Comparison of ENCODE assay signal across 8 mouse cellular contexts in the genomic region with DNA sequence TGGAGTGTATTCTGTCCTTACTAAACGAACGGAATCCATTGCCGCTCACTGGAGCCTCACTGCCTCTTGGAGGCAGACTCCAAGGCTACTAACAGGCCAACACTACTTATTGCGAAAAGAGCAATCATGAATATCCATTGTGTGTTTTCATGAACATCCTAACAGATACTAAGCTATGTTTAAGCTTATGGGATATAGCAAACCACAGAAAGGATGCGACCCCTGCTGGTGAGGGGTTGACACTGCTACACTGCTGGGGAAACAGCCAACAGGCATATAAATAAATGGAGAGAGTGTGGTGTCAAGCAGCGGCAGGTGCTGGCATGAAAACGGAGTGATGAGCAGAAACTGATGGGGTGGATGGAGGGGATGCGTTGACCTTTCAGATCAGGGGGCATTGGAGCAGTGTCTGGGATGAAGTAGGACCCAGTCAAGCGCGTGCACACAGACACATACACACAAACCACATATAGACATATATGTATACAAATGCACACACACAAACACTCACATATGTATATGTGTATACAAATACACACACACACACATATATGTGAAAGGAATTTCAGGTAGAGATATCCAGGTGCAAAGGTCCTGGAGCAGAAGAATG. TPM values are rescaled to one million over a fixed set of nuclear protein-coding genes. Genes with fewer than 3 reads are reported as not detected.
DNase-seq lines count a peak whose midpoint lies in the region; ATAC-seq and TF ChIP-seq lines count a peak whose summit lies in the region.

No protein-coding gene starts in this region.

- H3K4me1 ChIP-seq in heart, embryonic 11.5 days (ENCODE audit: control insufficient read depth, insufficient read depth, low read length): peaks cover 16% of the 10 kb centered on the region
- no peaks in the 10 kb centered on the region; the same call in 1 of the 2 replicates for H3K4me1 ChIP-seq in bone marrow, adult 2 months (ENCODE audit: control insufficient read depth, insufficient read depth, low read length)
- no peaks in the 10 kb centered on the region for H3K4me1 ChIP-seq in embryonic fibroblast, embryonic 13.5 days (ENCODE audit: control insufficient read depth, insufficient read depth, low read length)

- no peaks in the 10 kb centered on the region for H3K36me3 ChIP-seq in heart, embryonic 11.5 days (ENCODE audit: control insufficient read depth, insufficient read depth, low read length)

- 63% methylated on average over 10 of the region's 10 CpGs for WGBS in heart, embryonic 11.5 days (ENCODE audit: insufficient replicate concordance)
- WGBS in bone marrow, adult 2 months: 64% methylated on average over 10 of the region's 10 CpGs
- WGBS in large intestine, adult 2 months: 62% methylated on average over 10 of the region's 10 CpGs

- H3K27me3 ChIP-seq in heart, embryonic 11.5 days (ENCODE audit: control insufficient read depth, insufficient read depth, low read length): no peaks in the 10 kb centered on the region

- peak; percentile 82 for TF ChIP-seq CTCF in bone marrow, adult 2 months (IDR thresholded peaks at IDR 0.05; ENCODE audit: control insufficient read depth, insufficient read depth, low read length)
- peak; percentile 56; the same call in 1 of the 2 replicates for TF ChIP-seq CTCF in embryonic fibroblast, embryonic 13.5 days (IDR thresholded peaks at IDR 0.05; ENCODE audit: borderline replicate concordance, insufficient read depth, low read length)

- no peak overlapping the region for H3K9ac ChIP-seq in heart, embryonic 11.5 days (ENCODE audit: low read depth, low read length)

- H3K9me3 ChIP-seq in heart, embryonic 11.5 days (replicated peaks; ENCODE audit: control insufficient read depth, low read length): no peaks in the 10 kb centered on the region

- no peak for TF ChIP-seq POLR2A in bone marrow, adult 2 months (IDR thresholded peaks at IDR 0.05; ENCODE audit: borderline replicate concordance, control insufficient read depth, low read depth, low read length)
- no peak for TF ChIP-seq POLR2A in embryonic fibroblast, embryonic 13.5 days (IDR thresholded peaks at IDR 0.05; ENCODE audit: low read depth, low read length)

- no peak for ATAC-seq in heart, embryonic 11.5 days (replicated peaks; ENCODE audit: insufficient number of reproducible peaks, low FRiP score, low TSS enrichment)

- intact Hi-C loops in heart, postnatal 14 days (cut with DNase I): loop anchor here (5.0 kb wide), 1 partner anchor 604 kb away; no protein-coding TSS in a partner anchor

- no peak overlapping the region for H3K4me3 ChIP-seq in heart, embryonic 11.5 days (ENCODE audit: low read depth, low read length)
- no peak overlapping the region for H3K4me3 ChIP-seq in bone marrow, adult 2 months (replicated peaks; ENCODE audit: control insufficient read depth, low read depth, low read length)
- no peak overlapping the region for H3K4me3 ChIP-seq in embryonic fibroblast, embryonic 13.5 days (ENCODE audit: insufficient read depth, low read length)

- DNase-seq in heart, adult 11 months: peak; percentile 94
- DNase-seq in heart, postnatal 14 days: peak; percentile 53 to 68
- DNase-seq in large intestine, adult 2 months (ENCODE audit: low read depth, low spot score): peak; percentile 22
- peak; percentile 52 to 70 for DNase-seq in lung, postnatal 4 days
- DNase-seq in right cerebral cortex, postnatal 4 days: peak; percentile 66

- H3K27ac ChIP-seq in heart, embryonic 11.5 days (ENCODE audit: low read depth, low read length): no peak overlapping the region
- no peak overlapping the region for H3K27ac ChIP-seq in bone marrow, adult 2 months (ENCODE audit: control insufficient read depth, insufficient read depth, low read depth, low read length, poor library complexity)
- H3K27ac ChIP-seq in embryonic fibroblast, embryonic 13.5 days (ENCODE audit: insufficient read depth, low read length): no peak overlapping the region; the same call in 1 of the 2 replicates

- no peak overlapping the region for H3K4me2 ChIP-seq in heart, embryonic 11.5 days

RNA-seq across cellular contexts. Expression of gene Aox1, which starts 1.5 kb away (rescaled TPM):
- 0.34 and 0.39 TPM in 2 replicates for polyA plus RNA-seq in heart, embryonic 11.5 days (2014; fragmentation: Nextera tagmentation; extraction: Ambion mirVana)
- 0.30 TPM in 1 of 2 replicates, not detected in the other for polyA plus RNA-seq in bone marrow, adult 2 months (2011; ENCODE audit: insufficient read depth, insufficient read length, low replicate concordance, missing spikeins)
- polyA plus RNA-seq in embryonic fibroblast, embryonic 13.5 days (2011; ENCODE audit: insufficient read length, low read depth, missing spikeins): 4.1 and 5.2 TPM in 2 replicates
- 1 to 10 TPM; 3.9 to 6.5 TPM for total RNA-seq in heart, postnatal 14 days (2021)
- polyA plus RNA-seq in large intestine, adult 2 months (2012; rRNA removed): 0.47 and 0.62 TPM in 2 replicates

RNA-seq across cellular contexts. Expression of gene Kctd18, which starts 12.5 kb away (rescaled TPM):
- polyA plus RNA-seq in heart, embryonic 11.5 days (2014; fragmentation: Nextera tagmentation; extraction: Ambion mirVana): 11.1 and 11.5 TPM in 2 replicates
- 8.2 and 8.8 TPM in 2 replicates for polyA plus RNA-seq in bone marrow, adult 2 months (2011; ENCODE audit: insufficient read depth, insufficient read length, low replicate concordance, missing spikeins)
- polyA plus RNA-seq in embryonic fibroblast, embryonic 13.5 days (2011; ENCODE audit: insufficient read length, low read depth, missing spikeins): 18.7 and 19.2 TPM in 2 replicates
- 1 to 10 TPM; 6.4 to 7.2 TPM for total RNA-seq in heart, postnatal 14 days (2021)
- 2.3 and 3.2 TPM in 2 replicates for polyA plus RNA-seq in large intestine, adult 2 months (2012; rRNA removed)

RNA-seq across cellular contexts. Expression of gene Sgo2a, which starts 35.5 kb away (rescaled TPM):
- 18.9 and 21.6 TPM in 2 replicates for polyA plus RNA-seq in heart, embryonic 11.5 days (2014; fragmentation: Nextera tagmentation; extraction: Ambion mirVana)
- 7.0 and 12.0 TPM in 2 replicates for polyA plus RNA-seq in bone marrow, adult 2 months (2011; ENCODE audit: insufficient read depth, insufficient read length, low replicate concordance, missing spikeins)
- 12.4 and 20.7 TPM in 2 replicates for polyA plus RNA-seq in embryonic fibroblast, embryonic 13.5 days (2011; ENCODE audit: insufficient read length, low read depth, missing spikeins)
- 1 to 10 TPM; 3.5 to 4.5 TPM for total RNA-seq in heart, postnatal 14 days (2021)
- polyA plus RNA-seq in large intestine, adult 2 months (2012; rRNA removed): 0.83 and 1.3 TPM in 2 replicates

Comparison
In these comparisons a context has a peak if more than half of its experiments do, and no peak if none do; other contexts are left out.
1. DNase-seq: peak in every context shown above with its lines; median percentile 94 in heart, adult 11 months; 66 in right cerebral cortex, postnatal 4 days; 61 in lung, postnatal 4 days; 60 in heart, postnatal 14 days; 22 in large intestine, adult 2 months.